Mouse (Mus musculus): ENCODE data around the gene Gm20388. TPM values are rescaled to one million over a fixed set of nuclear protein-coding genes. Genes with fewer than 3 reads are reported as not detected.
A peak's percentile ranks its signal among the peaks of the same experiment; 100 is the strongest.
"Not testable (repeated sequence)": the region's sequence is repeated elsewhere in the genome, so short reads cannot be mapped to it uniquely, and the experiment has no call there.

The Gm20388 gene
- total RNA-seq, 2 experiments from 2014 or later, result 10.3 to 10.6 TPM

GRCm38 (mm10) chr8:124014751-124015150, 4104.1 kb downstream of the Gm20388 start:
- intact Hi-C loops (cut with DNase I), result no loop called here
- no peak for DNase-seq (ENCODE audit: low spot score in 2 of 2)

GRCm38 (mm10) chr8:124019782-124020181, 4109.1 kb downstream of the Gm20388 start:
- intact Hi-C loops (cut with DNase I), result loop anchor here (2.0 to 5.0 kb wide), 2 partner anchors 37 to 72 kb away; partner anchors contain the start of genes Abcb10 and Nup133
- no peak for DNase-seq (ENCODE audit: low spot score in 2 of 2)

GRCm38 (mm10) chr8:124020439-124021236, 4110.0 kb downstream of the Gm20388 start:
- intact Hi-C loops (cut with DNase I), result loop anchor here (2.0 to 5.0 kb wide), 2 partner anchors 38 to 73 kb away; partner anchors contain the start of genes Abcb10 and Nup133
- DNase-seq (ENCODE audit: low spot score in 2 of 2), result peak in 1 of 2 experiments; percentile 31

GRCm38 (mm10) chr8:124021237-124022227, 4110.9 kb downstream of the Gm20388 start, which contains the start of the genes Taf5l and Urb2:
TSS of gene Taf5l (minus strand) at chr8:124021397.
TSS of gene Urb2 (plus strand) at chr8:124021508.
- intact Hi-C loops (cut with DNase I), result loop anchor here (2.0 to 5.0 kb wide), 2 partner anchors 39 to 74 kb away; partner anchors contain the start of genes Abcb10 and Nup133
- DNase-seq (ENCODE audit: low spot score in 2 of 2), result peak; percentile 92 to 96

GRCm38 (mm10) chr8:124026265-124026664, 4115.6 kb downstream of the Gm20388 start:
- DNase-seq (ENCODE audit: low spot score in 2 of 2); intact Hi-C loops (cut with DNase I): not testable (repeated sequence)

- no peak for DNase-seq (ENCODE audit: low spot score in 2 of 2)
- intact Hi-C loops (cut with DNase I), result no loop called here
These were observed 4117.2 kb downstream of the Gm20388 start for GRCm38 (mm10) chr8:124027831-124028230.

GRCm38 (mm10) chr8:124033400-124033799, 4122.8 kb downstream of the Gm20388 start:
- no peak for DNase-seq (ENCODE audit: low spot score in 2 of 2)
- intact Hi-C loops (cut with DNase I), result no loop called here

- DNase-seq (ENCODE audit: low spot score in 2 of 2), result no peak
- intact Hi-C loops (cut with DNase I), result no loop called here
These were observed 4127.5 kb downstream of the Gm20388 start for GRCm38 (mm10) chr8:124038121-124038520.

- intact Hi-C loops (cut with DNase I), result no loop called here
These were observed 4128.7 kb downstream of the Gm20388 start for GRCm38 (mm10) chr8:124039351-124039750.

GRCm38 (mm10) chr8:124042201-124042600, 4131.6 kb downstream of the Gm20388 start:
- intact Hi-C loops (cut with DNase I), result no loop called here
- no peak for DNase-seq (ENCODE audit: low spot score in 2 of 2)

More at GRCm38 (mm10) chr8:124039351-124039750, 4128.7 kb downstream of the Gm20388 start:
- no peak for DNase-seq (ENCODE audit: low spot score in 2 of 2)

- intact Hi-C loops (cut with DNase I), result no loop called here
- DNase-seq (ENCODE audit: low spot score in 2 of 2), result no peak
These were observed 4133.8 kb downstream of the Gm20388 start for GRCm38 (mm10) chr8:124044421-124044820.

GRCm38 (mm10) chr8:124044931-124045330, 4134.3 kb downstream of the Gm20388 start:
- DNase-seq (ENCODE audit: low spot score in 2 of 2), result no peak
- intact Hi-C loops (cut with DNase I), result no loop called here

- DNase-seq (ENCODE audit: low spot score in 2 of 2), result no peak
- intact Hi-C loops (cut with DNase I), result no loop called here
These were observed 4135.2 kb downstream of the Gm20388 start for GRCm38 (mm10) chr8:124045856-124046255.

- intact Hi-C loops (cut with DNase I), result loop anchor here (1.0 to 5.0 kb wide), 2 partner anchors 180 to 297 kb away; partner anchors contain the start of gene Galnt2
- DNase-seq (ENCODE audit: low spot score in 2 of 2), result peak; percentile 58 to 69
These were observed 4141.5 kb downstream of the Gm20388 start for GRCm38 (mm10) chr8:124052110-124052509.

- intact Hi-C loops (cut with DNase I), result loop anchor here (1.0 to 5.0 kb wide), 2 partner anchors 180 to 297 kb away; partner anchors contain the start of gene Galnt2
These were observed 4141.9 kb downstream of the Gm20388 start for GRCm38 (mm10) chr8:124052568-124052967.

GRCm38 (mm10) chr8:124056832-124057655, 4146.4 kb downstream of the Gm20388 start:
- intact Hi-C loops (cut with DNase I), result no loop called here
- no peak for DNase-seq (ENCODE audit: low spot score in 2 of 2)

More at GRCm38 (mm10) chr8:124052568-124052967, 4141.9 kb downstream of the Gm20388 start:
- no peak for DNase-seq (ENCODE audit: low spot score in 2 of 2)

- intact Hi-C loops (cut with DNase I), result no loop called here
These were observed 4155.9 kb downstream of the Gm20388 start for GRCm38 (mm10) chr8:124066325-124067058.

More at GRCm38 (mm10) chr8:124066325-124067058, 4155.9 kb downstream of the Gm20388 start:
- DNase-seq (ENCODE audit: low spot score in 2 of 2), result no peak
